Mouse (Mus musculus) liver, embryonic 11.5 days (tissue): Measurements from ENCODE around the gene Tmem104. TPM values are rescaled to one million over a fixed set of nuclear protein-coding genes. Genes with fewer than 3 reads are reported as not detected.

Experiments used
- ATAC-seq: fragments of 200-750 bp; cut with Nextera tagmentation; replicated peaks from 2 replicates; pipeline ENCODE4 v1.8.0; 2017; ENCODE audit warnings: moderate number of reproducible peaks, mild to moderate bottlenecking, moderate TSS enrichment, moderate library complexity; ENCODE audit not compliant: low FRiP score
- DNase-seq: peaks from one replicate; pipeline ENCODE4 v3.0.0-alpha.2; 2017; ENCODE audit warnings: low spot score
- H3K27ac ChIP-seq: fragments of 300-500 bp; sonication (generic); 2 replicates; pipeline ENCODE4 v1.5.1; 2014; ENCODE audit warnings: mild to moderate bottlenecking, low read depth, low read length, control low read depth
- H3K27me3 ChIP-seq: fragments of 300-500 bp; sonication (generic); replicated peaks from 2 replicates; pipeline ENCODE4 v1.6.1; 2014; ENCODE audit warnings: low read length, mixed read lengths; ENCODE audit not compliant: control insufficient read depth, insufficient read depth
- H3K36me3 ChIP-seq: fragments of 300-500 bp; sonication (generic); 2 replicates; pipeline ENCODE4 v1.6.1; 2014; ENCODE audit warnings: mild to moderate bottlenecking, low read length, moderate library complexity, mixed read lengths; ENCODE audit not compliant: control insufficient read depth, insufficient read depth
- H3K4me1 ChIP-seq: fragments of 300-500 bp; sonication (generic); replicated peaks from 2 replicates; pipeline ENCODE4 v1.6.1; 2014; ENCODE audit warnings: low read length, mixed read lengths; ENCODE audit not compliant: control insufficient read depth, insufficient read depth
- H3K4me2 ChIP-seq: fragments of 300-500 bp; sonication (generic); 2 replicates; pipeline ENCODE4 v1.6.1; 2014; ENCODE audit warnings: mild to moderate bottlenecking, control low read depth, moderate library complexity
- H3K4me3 ChIP-seq: fragments of 300-500 bp; sonication (generic); 2 replicates; pipeline ENCODE4 v1.5.1; 2014; ENCODE audit warnings: low read depth, low read length, control low read depth
- H3K9ac ChIP-seq: fragments of 300-500 bp; sonication (generic); 2 replicates; pipeline ENCODE4 v1.6.1; 2014; ENCODE audit warnings: low read depth, low read length, control low read depth
- H3K9me3 ChIP-seq: fragments of 300-500 bp; sonication (generic); 2 replicates; pipeline ENCODE4 v1.6.1; 2016; ENCODE audit warnings: low read length, inconsistent platforms, mixed read lengths; ENCODE audit not compliant: control insufficient read depth
- WGBS: fragments of 180-500 bp; shearing (Covaris S2); extraction: QIAGEN DNeasy Blood & Tissue Kit; methylation state at CpG from one replicate; pipeline ENCODE4 v1.1.7; 2014; 5-methylcytosine and 5-hydroxymethylcytosine counted together
- polyA plus RNA-seq: library from polyadenylated mRNA; unstranded; fragments of >200 nt; fragmentation: Nextera tagmentation; extraction: Ambion mirVana; gene quantifications from 2 replicates; pipeline ENCODE4 v1.2.1, GENCODE M21; 2014

Tmem104 gene
- polyA plus RNA-seq, 1 experiment from 2014 or later: 10.8 TPM

- Histone ChIP-seq H3K36me3 (peaks cover 2% of the 10 kb centered on the region; the same call in 1 of the 2 replicates), H3K4me3 (peak within 1 kb of the TSS; percentile 80), H3K9me3 (no peaks in the 10 kb centered on the region), H3K27me3 (no peaks in the 10 kb centered on the region), H3K4me1 (peaks cover 37% of the 10 kb centered on the region), H3K27ac (peak within 1 kb of the TSS; percentile 60), H3K4me2 (peak within 1 kb of the TSS; percentile 98), H3K9ac (peak within 1 kb of the TSS; percentile 80)
- ATAC-seq (peak; percentile 34; the same call in 1 of the 2 replicates), DNase-seq (no peak)
- 7% methylated on average over 12 of the region's 12 CpGs for WGBS
Measured at GRCm38 (mm10) chr11:115187693-115188092, 406 bp downstream of the Tmem104 start, which contains the start of gene Nat9. Gene Nat9 (minus strand): TSS chr11:115187859.

GRCm38 (mm10) chr11:115188539-115189231, 1.4 kb downstream of the Tmem104 start:
- no peak for DNase-seq
- Histone ChIP-seq H3K9me3 (no peaks in the 10 kb centered on the region), H3K4me1 (peaks cover 37% of the 10 kb centered on the region), H3K4me2 (peak overlapping the region; percentile 98), H3K36me3 (peaks cover 2% of the 10 kb centered on the region; the same call in 1 of the 2 replicates), H3K27me3 (no peaks in the 10 kb centered on the region), H3K4me3 (peak overlapping the region; percentile 80; the same call in 1 of the 2 replicates), H3K9ac (no peak overlapping the region; the same call in 1 of the 2 replicates), H3K27ac (peak overlapping the region; percentile 29; the same call in 1 of the 2 replicates)
- no peak for ATAC-seq
- WGBS: 50% methylated on average over 13 of the region's 13 CpGs

DNA sequence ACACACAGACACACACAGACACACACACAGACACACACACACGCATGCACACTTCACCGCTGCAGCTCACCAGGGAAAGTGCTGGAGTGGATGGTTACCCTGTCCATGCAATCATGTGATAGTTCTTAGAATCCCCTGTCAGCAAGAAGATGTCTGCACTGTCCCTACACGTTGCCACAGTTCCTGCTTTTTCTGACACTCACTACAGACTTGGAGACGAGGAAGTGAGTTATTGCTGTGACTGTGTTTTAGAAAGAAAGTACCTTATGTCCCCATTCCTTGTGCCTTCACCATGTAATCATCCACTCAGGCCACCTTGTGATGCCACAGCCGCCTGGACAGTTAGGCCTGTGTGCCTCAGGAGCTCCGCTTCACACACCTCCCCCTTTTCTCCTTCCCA, 2.0 kb downstream of the Tmem104 start:
- Histone ChIP-seq H3K9me3 (no peaks in the 10 kb centered on the region), H3K36me3 (peaks cover 2% of the 10 kb centered on the region; the same call in 1 of the 2 replicates), H3K4me2 (peak overlapping the region; percentile 98; the same call in 1 of the 2 replicates), H3K9ac (no peak overlapping the region), H3K4me3 (no peak overlapping the region), H3K27me3 (no peaks in the 10 kb centered on the region), H3K27ac (peak overlapping the region; percentile 29; the same call in 1 of the 2 replicates), H3K4me1 (peaks cover 37% of the 10 kb centered on the region)
- no peak for ATAC-seq
- 73% methylated on average over 6 of the region's 6 CpGs for WGBS
- no peak for DNase-seq

- no peaks in the 10 kb centered on the region for H3K27me3 ChIP-seq
- peak overlapping the region; percentile 16; the same call in 1 of the 2 replicates for H3K27ac ChIP-seq
- 36% methylated on average over 9 of the region's 9 CpGs for whole genome bisulfite sequencing
- H3K36me3 ChIP-seq: peaks cover 2% of the 10 kb centered on the region; the same call in 1 of the 2 replicates
- H3K4me1 ChIP-seq: peaks cover 43% of the 10 kb centered on the region
- no peak overlapping the region for H3K4me3 ChIP-seq
- 0 out of 2 replicates have a peak, but pooled peaks have one; percentile 4 for ATAC-seq
- no peaks in the 10 kb centered on the region for H3K9me3 ChIP-seq
- DNase-seq: peak; percentile 69
- peak overlapping the region; percentile 42 for H3K4me2 ChIP-seq
- no peak overlapping the region for H3K9ac ChIP-seq
Measured at GRCm38 (mm10) chr11:115192180-115192579, 4.9 kb downstream of the Tmem104 start.

DNA sequence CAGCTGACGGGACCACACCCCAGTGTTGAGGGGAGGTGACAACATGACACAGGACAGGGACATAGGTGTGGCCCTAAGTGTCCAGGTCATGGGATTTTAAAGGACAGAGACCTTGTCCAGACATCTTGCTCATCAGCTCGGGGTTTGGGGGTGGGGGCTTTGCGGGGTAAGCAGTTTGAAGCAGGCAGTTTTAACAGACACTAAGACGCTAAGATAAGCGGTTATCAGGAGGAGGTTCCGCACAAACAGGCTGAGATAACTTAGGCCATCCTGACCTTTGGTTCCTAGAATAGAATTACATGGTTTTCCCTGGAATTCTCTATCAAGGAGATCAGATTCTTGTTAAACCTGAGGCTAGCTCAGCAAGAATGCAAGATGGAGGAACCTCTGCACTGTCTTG, 7.4 kb downstream of the Tmem104 start:
- WGBS: 30% methylated on average over 6 of the region's 6 CpGs
- no peak overlapping the region for H3K27ac ChIP-seq
- H3K9ac ChIP-seq: no peak overlapping the region
- peak overlapping the region; percentile 13; the same call in 1 of the 2 replicates for H3K4me2 ChIP-seq
- no peaks in the 10 kb centered on the region for H3K9me3 ChIP-seq
- H3K4me3 ChIP-seq: no peak overlapping the region
- H3K4me1 ChIP-seq: peaks cover 30% of the 10 kb centered on the region
- no peaks in the 10 kb centered on the region; the same call in 1 of the 2 replicates for H3K27me3 ChIP-seq
- DNase-seq: no peak
- H3K36me3 ChIP-seq: peaks cover 2% of the 10 kb centered on the region; the same call in 1 of the 2 replicates
- 0 out of 2 replicates have a peak, but pooled peaks have one; percentile 28 for ATAC-seq

GRCm38 (mm10) chr11:115195933-115196332, 8.6 kb downstream of the Tmem104 start:
- WGBS: 27% methylated on average over 5 of the region's 5 CpGs
- H3K4me3 ChIP-seq: no peak overlapping the region
- H3K4me2 ChIP-seq: peak overlapping the region; percentile 41
- peaks cover 30% of the 10 kb centered on the region for H3K4me1 ChIP-seq
- H3K27ac ChIP-seq: no peak overlapping the region
- DNase-seq: no peak
- H3K27me3 ChIP-seq: no peaks in the 10 kb centered on the region; the same call in 1 of the 2 replicates
- ATAC-seq: peak; percentile 78
- no peaks in the 10 kb centered on the region for H3K9me3 ChIP-seq
- H3K9ac ChIP-seq: no peak overlapping the region
- H3K36me3 ChIP-seq: no peaks in the 10 kb centered on the region

DNA sequence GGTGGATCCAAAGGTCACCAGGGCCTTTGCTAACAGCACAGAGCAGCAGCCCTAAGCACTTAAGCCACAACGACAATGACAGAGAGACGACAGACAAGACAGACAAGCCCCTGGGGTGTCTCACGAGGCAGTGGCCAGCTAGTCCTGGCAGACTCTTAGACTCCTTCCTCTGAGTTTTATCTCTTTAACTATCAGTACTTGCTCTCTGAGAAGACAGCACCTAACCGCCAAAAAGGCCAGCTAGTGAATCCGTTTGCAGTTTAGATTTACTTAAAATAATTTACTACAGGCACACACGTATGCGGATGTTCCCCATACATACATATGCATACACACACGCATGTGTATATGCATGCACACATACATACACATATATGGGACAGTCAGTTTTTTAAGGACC, 10.3 kb downstream of the Tmem104 start:
- Histone ChIP-seq H3K9ac (no peak overlapping the region), H3K36me3 (peaks cover 2% of the 10 kb centered on the region; the same call in 1 of the 2 replicates), H3K9me3 (no peaks in the 10 kb centered on the region), H3K4me2 (no peak overlapping the region), H3K27me3 (no peaks in the 10 kb centered on the region; the same call in 1 of the 2 replicates), H3K4me3 (no peak overlapping the region), H3K4me1 (peaks cover 22% of the 10 kb centered on the region), H3K27ac (no peak overlapping the region)
- ATAC-seq: no peak
- 74% methylated on average over 8 of the region's 8 CpGs for WGBS
- DNase-seq: no peak

GRCm38 (mm10) chr11:115198932-115199384, 11.7 kb downstream of the Tmem104 start:
- no peak for DNase-seq
- H3K27ac ChIP-seq: no peak overlapping the region
- H3K4me1 ChIP-seq: peaks cover 21% of the 10 kb centered on the region
- ATAC-seq: no peak
- no peak overlapping the region for H3K4me3 ChIP-seq
- no peaks in the 10 kb centered on the region; the same call in 1 of the 2 replicates for H3K27me3 ChIP-seq
- no peak overlapping the region for H3K4me2 ChIP-seq
- H3K9ac ChIP-seq: no peak overlapping the region
- WGBS: 59% methylated on average over 12 of the region's 12 CpGs
- peaks cover 2% of the 10 kb centered on the region; the same call in 1 of the 2 replicates for H3K36me3 ChIP-seq
- no peaks in the 10 kb centered on the region for H3K9me3 ChIP-seq
